Mouse (Mus musculus) kidney, postnatal 0 days (tissue): ENCODE results near the gene Ttll1. TPM values are rescaled to one million over a fixed set of nuclear protein-coding genes. Genes with fewer than 3 reads are reported as not detected.

Experiments used
- ATAC-seq: fragments of 200-750 bp; cut with Nextera tagmentation; replicated peaks from 2 replicates; pipeline ENCODE4 v1.8.0; 2017; ENCODE audit warnings: low read depth, moderate number of reproducible peaks, moderate TSS enrichment, moderate library complexity; ENCODE audit not compliant: low FRiP score
- DNase-seq: peaks from one replicate; pipeline ENCODE4 v3.0.0-alpha.2; 2016; ENCODE audit warnings: low spot score
- H3K27ac ChIP-seq: fragments of 300-500 bp; sonication (generic); 2 replicates; pipeline ENCODE4 v1.5.1; 2014; ENCODE audit warnings: mild to moderate bottlenecking
- H3K27me3 ChIP-seq: fragments of 300-500 bp; sonication (generic); 2 replicates; pipeline ENCODE4 v1.6.1; 2014; ENCODE audit warnings: low read length, mixed read lengths; ENCODE audit not compliant: insufficient read depth
- H3K36me3 ChIP-seq: fragments of 300-500 bp; sonication (generic); 2 replicates; pipeline ENCODE4 v1.6.1; 2014; ENCODE audit warnings: low read length, mixed read lengths; ENCODE audit not compliant: insufficient read depth
- H3K4me1 ChIP-seq: fragments of 300-500 bp; sonication (generic); replicated peaks from 2 replicates; pipeline ENCODE4 v1.6.1; 2014; ENCODE audit warnings: antibody characterized with exemption, low read length, mixed read lengths; ENCODE audit not compliant: insufficient read depth
- H3K4me2 ChIP-seq: fragments of 300-500 bp; sonication (generic); 2 replicates; pipeline ENCODE4 v1.6.1; 2014; ENCODE audit warnings: mild to moderate bottlenecking, low read length, moderate library complexity, mixed read lengths
- H3K4me3 ChIP-seq: fragments of 300-500 bp; sonication (generic); replicated peaks from 2 replicates; pipeline ENCODE4 v1.5.1; 2014; ENCODE audit warnings: low read depth, low read length
- H3K9ac ChIP-seq: fragments of 300-500 bp; sonication (generic); 2 replicates; pipeline ENCODE4 v1.6.1; 2014; ENCODE audit warnings: low read depth, low read length
- H3K9me3 ChIP-seq: fragments of 300-500 bp; sonication (generic); replicated peaks from 2 replicates; pipeline ENCODE4 v1.6.1; 2016; ENCODE audit warnings: low read length, inconsistent platforms, mixed read lengths
- CTCF ChIP-seq: IDR thresholded peaks from 2 replicates; pipeline ENCODE4 v1.5.1; 2016; ENCODE audit warnings: antibody characterized with exemption, low read depth, mild to moderate bottlenecking, moderate library complexity
- WGBS: fragments of 180-500 bp; shearing (Covaris S2); extraction: QIAGEN DNeasy Blood & Tissue Kit; methylation state at CpG from one replicate; pipeline ENCODE4 v1.1.7; 2014; 5-methylcytosine and 5-hydroxymethylcytosine counted together
- polyA plus RNA-seq: library from polyadenylated mRNA; unstranded; fragments of >200 nt; fragmentation: Nextera tagmentation; extraction: Ambion mirVana; gene quantifications from 2 replicates; pipeline ENCODE4 v1.2.1, GENCODE M21; 2015

The Ttll1 gene
- polyA plus RNA-seq, 1 experiment from 2014 or later = 16.6 TPM

DNA sequence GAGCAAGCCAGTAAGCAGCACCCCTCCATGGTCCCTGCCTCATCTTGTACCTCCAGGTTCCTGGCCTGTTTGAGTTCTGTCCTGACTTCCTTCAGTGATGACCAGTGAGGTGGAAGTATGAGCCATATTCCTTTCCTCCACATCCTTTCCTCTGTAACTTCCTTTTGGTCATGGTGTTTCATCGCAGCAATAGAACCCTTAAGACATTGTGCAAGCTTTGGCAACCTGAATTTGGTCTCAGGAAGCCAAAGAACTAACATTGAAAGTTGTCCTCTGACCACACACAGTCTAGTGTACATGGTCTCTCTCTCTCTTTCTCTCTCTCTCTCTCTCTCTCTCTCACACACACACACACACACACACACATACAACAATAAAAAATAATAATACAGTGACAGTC lies 37.4 kb downstream of the Ttll1 start:
- Histone ChIP-seq H3K4me1 (no peaks in the 10 kb centered on the region), H3K36me3 (no peaks in the 10 kb centered on the region), H3K4me3 (no peak overlapping the region), H3K9ac (no peak overlapping the region), H3K9me3 (no peaks in the 10 kb centered on the region), H3K27ac (no peak overlapping the region), H3K4me2 (no peak overlapping the region), H3K27me3 (no peaks in the 10 kb centered on the region)
- no peak for TF ChIP-seq CTCF
- DNase-seq (no peak), ATAC-seq (no peak)
- 82% methylated on average over 1 of the region's 1 CpGs for WGBS

DNA sequence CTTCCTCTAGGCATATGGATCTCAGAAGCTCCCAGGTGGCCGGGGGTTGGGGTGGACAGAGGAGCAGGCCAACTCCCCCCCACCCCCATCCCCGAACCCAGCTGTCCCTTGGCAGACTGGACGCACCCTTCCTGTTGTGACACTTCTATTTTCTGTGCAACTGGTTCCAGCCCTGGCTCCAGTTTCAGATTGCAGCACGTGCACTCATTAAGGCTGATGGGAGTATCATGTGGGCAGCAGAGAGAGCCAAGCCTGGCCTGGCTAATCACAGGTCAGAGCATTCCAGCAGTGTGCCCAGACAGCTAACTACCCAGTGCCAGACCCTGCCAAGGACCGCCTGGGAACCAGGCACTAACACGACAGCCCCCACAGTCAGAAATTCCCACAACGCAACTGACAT lies 39.2 kb downstream of the Ttll1 start:
- WGBS = 35% methylated on average over 7 of the region's 7 CpGs
- ATAC-seq (0 out of 2 replicates have a peak, but pooled peaks have one; percentile 38), DNase-seq (peak; percentile 54)

DNA sequence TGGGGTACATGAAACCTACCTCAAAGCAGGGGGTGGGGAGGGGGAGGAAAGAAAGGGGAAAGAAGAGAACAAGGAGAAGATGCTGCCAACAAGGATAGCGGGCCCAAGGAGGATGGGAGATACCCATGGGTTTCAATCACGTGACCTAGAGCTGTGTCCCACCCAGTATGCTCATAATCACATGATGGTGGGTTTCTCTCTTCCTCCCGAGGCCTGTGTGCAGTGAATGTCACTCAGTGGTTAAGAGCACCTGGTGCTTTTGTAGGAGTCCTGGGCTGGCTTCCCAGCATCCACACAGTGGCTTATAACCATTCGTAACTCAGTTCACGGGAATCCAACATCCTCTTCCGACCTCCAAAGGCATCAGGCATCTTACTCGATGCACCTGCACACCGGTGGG lies 40.2 kb downstream of the Ttll1 start:
- H3K4me1 ChIP-seq = 0 out of 2 replicates have a peak, but pooled peaks cover 3% of the 10 kb centered on the region
- no peak overlapping the region for H3K9ac ChIP-seq
- H3K4me3 ChIP-seq = no peak overlapping the region
- H3K27ac ChIP-seq = no peak overlapping the region
- 88% methylated on average over 8 of the region's 8 CpGs for WGBS
- ATAC-seq (no peak), DNase-seq (no peak)
- H3K36me3 ChIP-seq = no peaks in the 10 kb centered on the region
- no peaks in the 10 kb centered on the region for H3K27me3 ChIP-seq
- H3K4me2 ChIP-seq = no peak overlapping the region
- no peaks in the 10 kb centered on the region for H3K9me3 ChIP-seq
- TF ChIP-seq CTCF = no peak

More for the DNA sequence above, 39.2 kb downstream of the Ttll1 start:
- H3K4me1 ChIP-seq = 0 out of 2 replicates have a peak, but pooled peaks cover 3% of the 10 kb centered on the region
- H3K4me3 ChIP-seq = no peak overlapping the region
- H3K4me2 ChIP-seq = no peak overlapping the region
- no peaks in the 10 kb centered on the region for H3K9me3 ChIP-seq
- no peak overlapping the region for H3K27ac ChIP-seq
- H3K36me3 ChIP-seq = no peaks in the 10 kb centered on the region
- no peaks in the 10 kb centered on the region for H3K27me3 ChIP-seq
- no peak overlapping the region for H3K9ac ChIP-seq
- TF ChIP-seq CTCF = no peak

DNA sequence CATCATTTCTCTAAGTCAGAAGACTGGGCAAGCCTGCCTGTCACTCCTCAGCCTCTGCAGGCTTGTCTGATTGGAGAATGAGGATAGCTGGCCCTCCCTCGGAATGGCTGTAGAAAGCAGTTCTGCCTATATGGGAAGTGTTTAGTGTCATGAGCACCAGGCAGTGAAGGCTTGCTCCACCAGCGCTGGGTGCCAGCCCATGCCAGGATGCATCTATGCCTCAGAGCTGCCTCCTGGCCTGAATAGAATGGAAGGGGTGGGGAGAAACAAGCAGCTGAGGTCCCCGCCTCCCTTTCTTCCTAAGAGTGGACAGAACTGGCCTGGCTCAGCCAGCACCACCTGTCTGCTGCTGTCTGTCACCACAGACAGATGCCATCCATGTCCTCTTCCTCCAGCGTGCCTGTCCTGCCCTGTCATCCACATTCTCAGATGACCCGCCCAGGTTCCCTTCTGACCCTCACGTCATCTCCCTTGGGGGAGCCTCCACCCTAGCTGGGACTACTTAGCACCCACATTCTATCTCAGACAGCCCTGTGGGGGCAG lies 41.3 kb downstream of the Ttll1 start:
- H3K4me1 ChIP-seq = 0 out of 2 replicates have a peak, but pooled peaks cover 3% of the 10 kb centered on the region
- H3K4me2 ChIP-seq = no peak overlapping the region
- no peak overlapping the region for H3K9ac ChIP-seq
- H3K36me3 ChIP-seq = no peaks in the 10 kb centered on the region
- H3K27ac ChIP-seq = no peak overlapping the region
- no peak for ATAC-seq
- H3K9me3 ChIP-seq = no peaks in the 10 kb centered on the region
- WGBS = 62% methylated on average over 6 of the region's 6 CpGs
- no peak for TF ChIP-seq CTCF
- DNase-seq = no peak
- H3K4me3 ChIP-seq = no peak overlapping the region
- H3K27me3 ChIP-seq = no peaks in the 10 kb centered on the region

DNA sequence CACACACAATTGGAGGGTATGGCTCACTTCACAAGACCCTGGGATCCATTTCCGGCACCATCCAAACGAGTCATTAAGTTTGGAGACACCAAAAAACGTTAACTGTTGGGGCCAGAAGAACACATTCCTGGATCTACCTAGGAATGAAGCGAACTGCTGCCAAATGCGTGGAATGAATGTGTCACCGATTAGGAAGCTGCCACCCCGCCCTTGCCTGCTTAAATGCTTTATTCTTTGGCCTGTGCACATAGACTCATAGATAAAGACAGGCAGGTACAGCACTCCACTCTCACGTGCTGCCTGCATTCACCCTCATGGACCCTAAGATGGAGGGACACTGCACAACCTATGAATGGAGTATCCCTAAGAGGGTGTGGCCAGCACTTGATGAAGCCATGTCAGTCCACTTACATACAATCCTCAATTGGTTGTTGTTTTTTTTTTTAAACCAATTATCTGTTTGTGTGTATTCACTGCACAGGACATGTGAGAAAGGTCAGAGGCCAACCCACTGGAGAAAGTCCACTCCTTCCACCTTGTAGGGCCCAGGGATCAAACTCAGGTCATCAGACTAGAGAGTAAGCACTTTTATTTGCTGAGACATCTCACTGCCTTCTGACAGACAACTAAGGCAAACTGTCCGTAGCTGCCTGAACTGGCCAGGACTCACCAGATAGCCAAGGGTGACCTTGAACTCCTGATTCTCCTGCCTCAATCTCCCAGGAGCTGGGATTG lies 43.3 kb downstream of the Ttll1 start:
- 0 out of 2 replicates have a peak, but pooled peaks cover 3% of the 10 kb centered on the region for H3K4me1 ChIP-seq
- H3K9ac ChIP-seq = no peak overlapping the region
- H3K9me3 ChIP-seq = no peaks in the 10 kb centered on the region
- H3K36me3 ChIP-seq = no peaks in the 10 kb centered on the region
- no peak overlapping the region for H3K4me2 ChIP-seq
- H3K27ac ChIP-seq = no peak overlapping the region
- H3K4me3 ChIP-seq = no peak overlapping the region
- TF ChIP-seq CTCF = no peak
- DNase-seq (no peak), ATAC-seq (no peak)
- WGBS = 51% methylated on average over 9 of the region's 9 CpGs
- H3K27me3 ChIP-seq = no peaks in the 10 kb centered on the region

DNA sequence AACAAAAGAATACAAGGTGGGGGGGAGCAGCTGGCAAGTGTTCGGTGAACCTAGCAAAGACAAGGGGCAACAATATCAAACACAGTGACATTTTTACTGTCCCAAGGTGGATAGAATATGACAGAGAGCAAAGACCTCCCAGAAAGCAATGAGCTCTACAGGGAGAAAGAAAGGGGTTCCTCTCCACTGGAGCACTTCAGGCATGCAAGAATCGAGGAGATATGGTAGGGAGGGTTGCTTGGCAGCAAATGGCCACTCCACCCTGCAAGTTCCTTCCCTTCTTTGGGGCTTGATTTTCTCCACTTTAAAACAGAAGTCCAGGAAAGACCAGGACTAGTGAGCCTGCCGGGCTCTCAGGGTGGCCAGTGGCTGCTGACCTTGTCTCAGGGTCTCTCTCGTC lies 44.4 kb downstream of the Ttll1 start:
- Histone ChIP-seq H3K4me2 (no peak overlapping the region), H3K9ac (no peak overlapping the region), H3K27me3 (no peaks in the 10 kb centered on the region), H3K4me1 (0 out of 2 replicates have a peak, but pooled peaks cover 3% of the 10 kb centered on the region), H3K27ac (no peak overlapping the region), H3K36me3 (no peaks in the 10 kb centered on the region), H3K4me3 (no peak overlapping the region), H3K9me3 (no peaks in the 10 kb centered on the region)
- no peak for TF ChIP-seq CTCF
- WGBS = 23% methylated on average over 4 of the region's 4 CpGs
- peak; percentile 75 for DNase-seq
- no peak for ATAC-seq
